Mouse (Mus musculus) adrenal gland, adult 18-20 months (tissue): Measurements from ENCODE around the gene Tbxas1. TPM values are rescaled to one million over a fixed set of nuclear protein-coding genes. Genes with fewer than 3 reads are reported as not detected.
A peak's percentile ranks its signal among the peaks of the same experiment; 100 is the strongest.

ENCODE experiments used
- DNase-seq, 2 experiments: peaks; one replicate each; pipeline ENCODE4 v3.0.0; 2021 to 2022; ENCODE audit warnings: low spot score in 2 of 2
- total RNA-seq, 2 experiments: library from RNA; stranded (reverse); gene quantifications; 1 replicate in 1 of 2; 2 replicates in 1 of 2; pipeline ENCODE4 v1.2.3; 2021

Gene Tbxas1
- total RNA-seq, 2 experiments from 2014 or later: 6.4 to 6.6 TPM

- DNase-seq: no peak
Observed at GRCm38 (mm10) chr6:38957246-38957645, 82.0 kb downstream of the Tbxas1 start.

- no peak for DNase-seq
Observed at GRCm38 (mm10) chr6:38959502-38959901, 84.3 kb downstream of the Tbxas1 start.

- no peak for DNase-seq
Observed at GRCm38 (mm10) chr6:38960367-38960766, 85.2 kb downstream of the Tbxas1 start.

- DNase-seq: peak in 1 of 2 experiments; percentile 55
Observed at GRCm38 (mm10) chr6:38960791-38961426, 85.7 kb downstream of the Tbxas1 start.

- DNase-seq: no peak
Observed at GRCm38 (mm10) chr6:38961427-38962033, 86.3 kb downstream of the Tbxas1 start.

- no peak for DNase-seq
Observed at GRCm38 (mm10) chr6:38966839-38967238, 91.6 kb downstream of the Tbxas1 start.

GRCm38 (mm10) chr6:38967288-38967687 is 92.1 kb downstream of the Tbxas1 start:
- DNase-seq: no peak

GRCm38 (mm10) chr6:38967988-38968387 is 92.8 kb downstream of the Tbxas1 start:
- no peak for DNase-seq

GRCm38 (mm10) chr6:38969944-38970740 is 94.9 kb downstream of the Tbxas1 start:
- no peak for DNase-seq

GRCm38 (mm10) chr6:38970759-38971158 is 95.6 kb downstream of the Tbxas1 start:
- DNase-seq: no peak

GRCm38 (mm10) chr6:38972826-38973225 is 97.6 kb downstream of the Tbxas1 start:
- DNase-seq: no peak

- DNase-seq: peak in 1 of 2 experiments; percentile 42
Observed at GRCm38 (mm10) chr6:38973441-38974161, 98.4 kb downstream of the Tbxas1 start.

- no peak for DNase-seq
Observed at GRCm38 (mm10) chr6:38974162-38974525, 98.9 kb downstream of the Tbxas1 start.

GRCm38 (mm10) chr6:38974536-38975268 is 99.5 kb downstream of the Tbxas1 start:
- DNase-seq: no peak

- no peak for DNase-seq
Observed at GRCm38 (mm10) chr6:38975866-38976265, 100.7 kb downstream of the Tbxas1 start.

- no peak for DNase-seq
Observed at GRCm38 (mm10) chr6:38976355-38976754, 101.2 kb downstream of the Tbxas1 start.

GRCm38 (mm10) chr6:38980921-38981715 is 105.9 kb downstream of the Tbxas1 start:
- DNase-seq: no peak

GRCm38 (mm10) chr6:38982071-38982470 is 106.9 kb downstream of the Tbxas1 start:
- DNase-seq: no peak

GRCm38 (mm10) chr6:38982656-38983055 is 107.5 kb downstream of the Tbxas1 start:
- no peak for DNase-seq

- DNase-seq: no peak
Observed at GRCm38 (mm10) chr6:38983060-38983459, 107.9 kb downstream of the Tbxas1 start.
